Mouse (Mus musculus) liver, adult 2 months (tissue): Measurements from ENCODE around the gene Megf11.

ENCODE experiments used
- CTCF ChIP-seq: fragments of 200-500 bp; IDR thresholded peaks from 2 replicates; pipeline ENCODE4 v1.5.1; 2011; ENCODE audit warnings: low read depth, low read length, control low read depth
- POLR2A ChIP-seq: fragments of 200-500 bp; IDR thresholded peaks from 2 replicates; pipeline ENCODE4 v1.6.1; 2011; ENCODE audit warnings: low read length, control low read depth; ENCODE audit not compliant: insufficient read depth; ENCODE audit errors: extremely low read depth

DNA sequence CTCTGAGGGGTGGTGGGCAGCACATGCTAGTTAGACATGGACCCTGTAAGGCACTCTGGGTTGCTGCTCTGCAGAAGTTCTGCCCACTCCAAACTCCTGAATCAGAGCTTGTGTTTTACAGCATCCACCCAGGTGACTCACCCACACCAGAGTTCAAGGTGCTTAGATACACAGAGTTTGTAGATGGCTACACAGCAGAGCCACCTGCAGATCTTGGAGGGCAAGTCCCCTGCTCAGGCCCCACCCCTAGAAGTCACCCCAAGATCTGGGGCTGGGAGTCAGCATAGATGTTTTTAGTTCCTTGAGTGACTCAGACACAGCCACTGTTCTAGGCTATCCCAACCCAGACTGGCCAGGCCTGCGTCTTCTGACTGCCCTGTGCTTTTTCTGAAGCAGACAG lies 217.5 kb downstream of the Megf11 start:
- TF ChIP-seq CTCF (no peak), POLR2A (no peak)
